Mouse (Mus musculus) midbrain, embryonic 11.5 days (tissue): ENCODE measurements around the gene Chd2. TPM values are rescaled to one million over a fixed set of nuclear protein-coding genes. Genes with fewer than 3 reads are reported as not detected.
A peak's percentile ranks its signal among the peaks of the same experiment; 100 is the strongest.

ENCODE experiments used
- ATAC-seq: fragments of 200-750 bp; cut with Nextera tagmentation; 2 replicates; pipeline ENCODE4 v1.8.0; 2017; ENCODE audit warnings: moderate TSS enrichment, moderate library complexity; ENCODE audit not compliant: low FRiP score
- DNase-seq: peaks from one replicate; pipeline ENCODE4 v3.0.0; 2015; ENCODE audit warnings: low spot score; ENCODE audit errors: missing footprints
- H3K27ac ChIP-seq: fragments of 300-500 bp; sonication (generic); 2 replicates; pipeline ENCODE4 v1.5.1; 2014; ENCODE audit warnings: low read depth, low read length
- H3K27me3 ChIP-seq: fragments of 300-500 bp; sonication (generic); 2 replicates; pipeline ENCODE4 v1.6.1; 2014; ENCODE audit warnings: mild to moderate bottlenecking, low read length, moderate library complexity, mixed read lengths; ENCODE audit not compliant: control insufficient read depth, insufficient read depth
- H3K36me3 ChIP-seq: fragments of 300-500 bp; sonication (generic); 2 replicates; pipeline ENCODE4 v1.6.1; 2014; ENCODE audit warnings: mild to moderate bottlenecking, low read length, moderate library complexity, mixed read lengths; ENCODE audit not compliant: control insufficient read depth, insufficient read depth
- H3K4me1 ChIP-seq: fragments of 300-500 bp; sonication (generic); 2 replicates; pipeline ENCODE4 v1.6.1; 2014; ENCODE audit warnings: low read length; ENCODE audit not compliant: control insufficient read depth, insufficient read depth
- H3K4me2 ChIP-seq: fragments of 300-500 bp; sonication (generic); 2 replicates; pipeline ENCODE4 v1.6.1; 2014; ENCODE audit warnings: mild to moderate bottlenecking, moderate library complexity
- H3K4me3 ChIP-seq: fragments of 300-500 bp; sonication (generic); 2 replicates; pipeline ENCODE4 v1.5.1; 2014; ENCODE audit warnings: low read depth, low read length
- H3K9ac ChIP-seq: fragments of 300-500 bp; sonication (generic); 2 replicates; pipeline ENCODE4 v1.6.1; 2014; ENCODE audit warnings: low read length
- H3K9me3 ChIP-seq: fragments of 300-500 bp; sonication (generic); 2 replicates; pipeline ENCODE4 v1.6.1; 2016; ENCODE audit warnings: low read length; ENCODE audit not compliant: control insufficient read depth
- WGBS: fragments of 180-500 bp; shearing (Covaris S2); extraction: QIAGEN DNeasy Blood & Tissue Kit; methylation state at CpG from one replicate; pipeline ENCODE4 v1.1.7; 2014; 5-methylcytosine and 5-hydroxymethylcytosine counted together
- polyA plus RNA-seq: library from polyadenylated mRNA; unstranded; fragments of >200 nt; fragmentation: Nextera tagmentation; extraction: Ambion mirVana; gene quantifications from 2 replicates; pipeline ENCODE4 v1.2.1, GENCODE M21; 2014

Gene Chd2
- polyA plus RNA-seq, 1 experiment from 2014 or later, result 41.7 TPM

DNA sequence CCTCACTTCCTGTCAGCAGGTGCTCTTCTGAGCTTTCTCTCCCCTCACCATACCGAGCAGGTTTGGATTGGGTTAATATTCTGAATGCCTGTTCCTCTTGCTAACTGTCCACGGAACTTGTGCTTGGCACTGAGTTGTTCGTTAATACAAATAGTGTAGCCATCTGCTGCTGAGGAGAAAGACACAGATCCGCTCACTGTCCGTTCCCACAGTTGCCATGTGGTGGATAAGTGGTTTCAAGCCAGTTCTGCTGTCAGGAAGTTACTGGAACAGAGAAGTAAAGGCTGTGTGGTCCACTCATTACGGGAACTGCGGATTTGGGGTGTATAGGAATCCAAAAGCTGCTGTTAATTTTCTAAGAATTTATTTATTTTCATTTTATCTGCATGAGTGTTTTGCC lies 158.8 kb downstream of the Chd2 start:
- Histone ChIP-seq H3K4me1 (peaks cover 60% of the 10 kb centered on the region), H3K36me3 (peaks cover 7% of the 10 kb centered on the region; the same call in 1 of the 2 replicates), H3K4me2 (no peak overlapping the region), H3K9me3 (no peaks in the 10 kb centered on the region), H3K27ac (no peak overlapping the region), H3K9ac (no peak overlapping the region), H3K4me3 (no peak overlapping the region), H3K27me3 (no peaks in the 10 kb centered on the region)
- WGBS, result 83% methylated on average over 7 of the region's 7 CpGs
- ATAC-seq (no peak), DNase-seq (no peak)

DNA sequence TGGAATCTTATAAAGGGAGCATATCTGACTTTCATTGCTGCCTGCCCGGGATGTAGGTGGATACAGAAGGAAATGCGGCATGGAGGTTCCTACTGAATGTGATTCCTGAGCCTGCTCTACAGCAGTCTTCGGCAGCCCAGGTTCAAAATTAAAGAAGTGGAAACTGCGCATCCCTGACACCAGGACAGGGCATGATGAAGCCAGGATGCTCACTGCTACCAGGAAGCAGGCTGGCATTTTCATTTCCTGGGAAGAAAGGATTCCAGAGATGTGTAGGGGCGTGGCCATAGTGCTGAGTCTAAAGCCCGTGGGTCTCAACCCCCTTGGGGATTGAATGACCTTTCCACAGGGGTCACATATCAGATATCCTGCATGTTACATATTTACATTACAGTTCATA lies 163.6 kb downstream of the Chd2 start:
- H3K9ac ChIP-seq, result peak overlapping the region; percentile 97
- H3K4me1 ChIP-seq, result peaks cover 54% of the 10 kb centered on the region
- no peaks in the 10 kb centered on the region for H3K36me3 ChIP-seq
- H3K4me3 ChIP-seq, result peak overlapping the region; percentile 86
- H3K27me3 ChIP-seq, result no peaks in the 10 kb centered on the region; the same call in 1 of the 2 replicates
- H3K4me2 ChIP-seq, result peak overlapping the region; percentile 64
- H3K9me3 ChIP-seq, result no peaks in the 10 kb centered on the region
- ATAC-seq (no peak), DNase-seq (peak; percentile 87)
- peak overlapping the region; percentile 95 for H3K27ac ChIP-seq
- WGBS, result 44% methylated on average over 6 of the region's 6 CpGs

DNA sequence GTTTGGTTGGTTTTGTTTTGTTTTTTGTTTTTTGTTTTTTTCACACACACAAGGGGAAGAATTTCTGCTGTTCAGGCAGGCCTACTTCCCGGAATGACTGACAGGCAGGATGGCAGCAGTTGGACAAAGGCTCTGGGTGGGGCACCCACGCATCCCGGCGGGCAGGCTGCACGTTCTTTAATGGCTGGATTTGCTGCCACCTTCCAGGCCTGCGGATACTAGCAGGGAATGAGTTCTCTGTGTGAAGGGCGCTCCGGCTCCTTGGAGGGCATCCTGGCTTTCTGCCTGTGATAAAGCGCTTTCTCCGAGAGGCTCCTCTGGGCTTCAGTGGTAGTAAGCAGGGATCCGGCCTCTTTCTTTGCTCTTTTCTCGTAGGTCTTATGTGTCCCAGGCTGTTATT lies 164.3 kb downstream of the Chd2 start:
- H3K27ac ChIP-seq, result peak overlapping the region; percentile 95
- no peaks in the 10 kb centered on the region for H3K36me3 ChIP-seq
- peak; percentile 92 for DNase-seq
- ATAC-seq, result no peak
- peak overlapping the region; percentile 97 for H3K9ac ChIP-seq
- H3K4me1 ChIP-seq, result peaks cover 57% of the 10 kb centered on the region
- peak overlapping the region; percentile 64 for H3K4me2 ChIP-seq
- 19% methylated on average over 12 of the region's 12 CpGs for WGBS
- no peaks in the 10 kb centered on the region; the same call in 1 of the 2 replicates for H3K27me3 ChIP-seq
- peak overlapping the region; percentile 86 for H3K4me3 ChIP-seq
- no peaks in the 10 kb centered on the region for H3K9me3 ChIP-seq

Other genes with a start within 250 kb of the Chd2 start
- gene Rgma, start 166.3 kb downstream of the Chd2 start, polyA plus RNA-seq, result 43.9 and 47.5 TPM in 2 replicates
- 28.9 and 36.3 TPM in 2 replicates for gene Fam174b, start 198.5 kb upstream of the Chd2 start, polyA plus RNA-seq